Mouse (Mus musculus) liver, adult 2 months (tissue): ENCODE measurements around the gene Rpsa. TPM values are rescaled to one million over a fixed set of nuclear protein-coding genes. Genes with fewer than 3 reads are reported as not detected.

Experiments used
- DNase-seq: peaks from one replicate; pipeline ENCODE4 v3.0.0-alpha.2; 2011; ENCODE audit warnings: low read depth, low spot score; ENCODE audit errors: extremely low read depth
- H3K27ac ChIP-seq: fragments of 200-500 bp; replicated peaks from 2 replicates; pipeline ENCODE4 v1.5.1; 2012; ENCODE audit warnings: low read depth, mild to moderate bottlenecking, control low read depth, inconsistent platforms, low read length; ENCODE audit not compliant: insufficient read depth
- H3K27me3 ChIP-seq: fragments of 200-500 bp; 2 replicates; pipeline ENCODE4 v1.6.1; 2012; ENCODE audit warnings: mild to moderate bottlenecking, moderate library complexity, low read length, inconsistent platforms; ENCODE audit not compliant: control insufficient read depth, insufficient read depth
- H3K36me3 ChIP-seq: fragments of 200-500 bp; 2 replicates; pipeline ENCODE4 v1.6.1; 2012; ENCODE audit warnings: low read length, inconsistent platforms; ENCODE audit not compliant: control insufficient read depth, insufficient read depth
- H3K4me1 ChIP-seq: fragments of 200-500 bp; 2 replicates; pipeline ENCODE4 v1.6.1; 2011; ENCODE audit warnings: low read length; ENCODE audit not compliant: control insufficient read depth, insufficient read depth
- H3K4me3 ChIP-seq: fragments of 200-500 bp; 2 replicates; pipeline ENCODE4 v1.5.1; 2011; ENCODE audit warnings: low read depth, mild to moderate bottlenecking, control low read depth, low read length, moderate library complexity; ENCODE audit not compliant: insufficient read depth
- H3K79me2 ChIP-seq: fragments of 200-500 bp; 2 replicates; pipeline ENCODE4 v1.6.1; 2012; ENCODE audit warnings: inconsistent platforms, mild to moderate bottlenecking, low read length, moderate library complexity; ENCODE audit not compliant: control insufficient read depth, insufficient read depth
- H3K9ac ChIP-seq: fragments of 200-500 bp; 2 replicates; pipeline ENCODE4 v1.6.1; 2012; ENCODE audit warnings: low read depth, mild to moderate bottlenecking, control low read depth, inconsistent platforms, low read length
- CTCF ChIP-seq: fragments of 200-500 bp; IDR thresholded peaks from 2 replicates; pipeline ENCODE4 v1.5.1; 2011; ENCODE audit warnings: low read depth, low read length, control low read depth
- POLR2A ChIP-seq: fragments of 200-500 bp; IDR thresholded peaks from 2 replicates; pipeline ENCODE4 v1.6.1; 2011; ENCODE audit warnings: low read length, control low read depth; ENCODE audit not compliant: insufficient read depth; ENCODE audit errors: extremely low read depth
- WGBS: fragments of 180-500 bp; shearing (Covaris S2); methylation state at CpG from one replicate; pipeline ENCODE4 v1.1.7; 2018; 5-methylcytosine and 5-hydroxymethylcytosine counted together
- polyA plus RNA-seq: library from polyadenylated mRNA; depleted of rRNA; stranded (reverse); fragments of >200 nt; gene quantifications from 2 replicates; pipeline ENCODE4 v1.2.3, GENCODE M21; 2012
- total RNA-seq: library from RNA; depleted of rRNA; stranded (reverse); fragments of >200 nt; gene quantifications from 2 replicates; pipeline ENCODE4 v1.2.3, GENCODE M21; 2014

The Rpsa gene
- total and polyA plus RNA-seq, 2 experiments = 646 to 1,141 TPM

DNA sequence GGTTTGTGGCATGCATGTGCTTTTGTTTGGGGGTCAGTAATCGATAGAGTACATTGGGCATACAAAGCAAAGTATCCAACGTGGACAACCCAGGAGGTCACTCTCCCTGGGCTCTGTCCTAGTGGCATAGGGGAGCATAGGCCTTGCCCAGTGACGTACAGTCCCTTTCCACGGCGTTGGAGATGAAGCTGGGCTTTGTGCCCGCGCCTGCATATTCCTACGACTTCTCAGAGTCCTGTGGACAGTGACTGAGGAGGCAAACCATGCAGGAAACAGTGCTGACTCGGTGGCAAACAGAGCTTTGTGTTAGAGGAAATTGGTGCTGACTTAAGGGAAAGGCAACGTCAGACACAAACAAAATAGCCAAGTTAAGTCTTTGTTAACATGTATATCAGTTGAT, 1.8 kb downstream of the Rpsa start:
- peaks cover 4% of the 10 kb centered on the region for H3K79me2 ChIP-seq
- H3K4me3 ChIP-seq = no peak overlapping the region
- TF ChIP-seq POLR2A = no peak
- no peak for TF ChIP-seq CTCF
- DNase-seq = no peak
- no peaks in the 10 kb centered on the region for H3K27me3 ChIP-seq
- peaks cover 34% of the 10 kb centered on the region for H3K36me3 ChIP-seq
- 41% methylated on average over 10 of the region's 10 CpGs for WGBS
- no peak overlapping the region for H3K9ac ChIP-seq
- peaks cover 9% of the 10 kb centered on the region for H3K4me1 ChIP-seq
- no peak overlapping the region for H3K27ac ChIP-seq

DNA sequence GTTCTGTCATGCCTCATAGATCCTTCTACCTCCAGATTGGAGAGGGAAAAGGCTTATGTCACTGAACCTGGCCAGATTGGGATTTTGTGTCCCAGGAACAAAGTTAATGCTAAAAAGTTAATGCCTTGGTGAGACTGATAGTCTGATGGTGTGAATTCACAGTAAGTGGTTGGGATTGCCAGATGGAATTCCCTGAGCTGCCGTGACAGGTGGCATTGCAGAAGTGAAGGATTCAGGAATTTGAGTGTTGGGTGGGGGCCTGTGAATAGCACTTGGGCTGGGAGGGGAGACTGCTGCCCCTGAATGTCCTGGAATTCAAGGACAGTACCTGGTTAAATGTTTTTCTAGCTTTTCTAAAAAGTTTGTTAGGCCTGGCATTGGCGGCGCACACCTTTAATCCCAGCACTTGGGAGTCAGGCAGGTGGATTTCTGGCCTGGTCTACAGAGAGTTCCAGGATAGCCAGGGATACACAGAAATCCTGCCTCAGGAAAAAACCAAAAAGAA, 4.3 kb downstream of the Rpsa start:
- H3K4me3 ChIP-seq = no peak overlapping the region
- no peak overlapping the region for H3K9ac ChIP-seq
- H3K27ac ChIP-seq = no peak overlapping the region
- no peak for DNase-seq
- 93% methylated on average over 3 of the region's 3 CpGs for WGBS
- TF ChIP-seq POLR2A (no peak), CTCF (no peak)
- peaks cover 33% of the 10 kb centered on the region for H3K36me3 ChIP-seq
- H3K27me3 ChIP-seq = no peaks in the 10 kb centered on the region
- peaks cover 9% of the 10 kb centered on the region for H3K4me1 ChIP-seq
- peaks cover 4% of the 10 kb centered on the region for H3K79me2 ChIP-seq

DNA sequence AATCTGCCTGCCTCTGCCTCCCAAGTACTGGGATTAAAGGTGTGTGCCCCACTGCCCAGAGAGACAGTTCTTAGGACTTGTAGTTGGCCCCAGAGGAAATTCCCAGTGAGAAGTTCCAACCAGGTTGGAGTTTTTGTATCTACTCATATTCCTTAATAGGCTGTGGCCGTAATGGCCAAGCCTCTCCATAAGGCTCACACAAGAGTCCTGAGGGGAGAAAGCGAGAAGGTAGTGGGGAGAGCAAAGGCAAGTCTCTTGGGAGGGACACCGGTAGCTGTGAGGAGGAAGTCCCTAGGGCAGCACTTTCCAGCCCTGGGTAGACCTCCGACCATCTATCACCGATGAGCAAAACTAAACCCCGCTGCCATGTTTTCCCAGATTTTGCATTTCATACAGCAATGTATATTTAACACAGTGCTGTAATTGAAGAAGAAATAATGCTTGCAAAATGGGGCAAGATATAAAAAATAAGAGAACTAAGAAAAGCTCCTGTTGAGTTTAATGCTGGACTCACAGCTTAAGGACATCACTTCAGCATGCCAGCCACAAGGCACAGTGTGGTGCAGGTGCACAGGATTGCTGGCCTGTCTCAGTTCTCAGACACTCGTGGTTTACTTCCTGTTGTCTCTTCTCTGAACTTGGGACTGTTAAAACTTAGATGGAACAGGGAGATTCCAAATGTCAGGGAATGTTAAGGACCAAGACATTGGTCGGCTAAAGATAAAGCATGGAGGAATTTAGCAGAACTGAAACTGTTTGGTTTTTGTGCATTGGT, 5.7 kb downstream of the Rpsa start:
- Histone ChIP-seq H3K79me2 (no peaks in the 10 kb centered on the region), H3K9ac (no peak overlapping the region), H3K27ac (no peak overlapping the region), H3K27me3 (no peaks in the 10 kb centered on the region), H3K4me1 (peaks cover 9% of the 10 kb centered on the region), H3K4me3 (no peak overlapping the region), H3K36me3 (peaks cover 33% of the 10 kb centered on the region)
- WGBS = 57% methylated on average over 8 of the region's 8 CpGs
- no peak for DNase-seq
- no peak for TF ChIP-seq POLR2A
- no peak for TF ChIP-seq CTCF

DNA sequence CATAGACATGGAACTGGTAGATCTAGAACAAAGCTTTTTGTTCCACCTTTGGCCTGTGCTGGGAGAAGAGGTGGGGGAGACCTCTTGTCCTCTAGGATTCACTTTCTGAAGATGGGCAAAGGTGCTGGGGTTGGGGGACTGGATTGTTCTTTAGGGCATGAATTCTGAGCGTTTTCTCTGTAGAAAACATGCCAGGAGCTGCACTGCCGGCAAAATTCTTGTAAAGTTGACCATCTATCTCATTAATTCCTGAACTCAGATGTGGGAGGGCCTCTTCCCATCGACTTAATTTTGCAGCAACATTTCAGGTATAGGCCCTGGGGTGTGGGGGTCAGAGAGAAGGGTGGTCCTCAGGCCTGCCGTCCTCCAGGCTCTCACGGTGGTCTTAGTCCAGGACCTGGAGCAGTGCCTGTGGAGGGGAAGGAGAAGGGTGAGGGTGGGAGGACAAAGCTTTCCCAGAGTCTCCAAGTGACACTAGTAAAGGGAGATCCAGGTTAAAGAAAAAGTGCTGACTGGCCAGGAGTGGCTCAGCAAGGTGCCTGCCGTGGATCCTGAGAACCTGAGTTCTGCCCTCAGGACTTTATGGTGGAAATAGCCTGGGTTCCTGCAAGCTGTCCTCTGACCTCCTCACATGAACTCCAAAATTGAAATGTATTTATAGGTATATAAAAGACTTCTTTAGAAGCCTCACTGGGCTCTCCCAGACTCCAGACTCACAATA, 6.4 kb downstream of the Rpsa start:
- no peak for TF ChIP-seq CTCF
- no peak for TF ChIP-seq POLR2A
- no peak overlapping the region for H3K27ac ChIP-seq

DNA sequence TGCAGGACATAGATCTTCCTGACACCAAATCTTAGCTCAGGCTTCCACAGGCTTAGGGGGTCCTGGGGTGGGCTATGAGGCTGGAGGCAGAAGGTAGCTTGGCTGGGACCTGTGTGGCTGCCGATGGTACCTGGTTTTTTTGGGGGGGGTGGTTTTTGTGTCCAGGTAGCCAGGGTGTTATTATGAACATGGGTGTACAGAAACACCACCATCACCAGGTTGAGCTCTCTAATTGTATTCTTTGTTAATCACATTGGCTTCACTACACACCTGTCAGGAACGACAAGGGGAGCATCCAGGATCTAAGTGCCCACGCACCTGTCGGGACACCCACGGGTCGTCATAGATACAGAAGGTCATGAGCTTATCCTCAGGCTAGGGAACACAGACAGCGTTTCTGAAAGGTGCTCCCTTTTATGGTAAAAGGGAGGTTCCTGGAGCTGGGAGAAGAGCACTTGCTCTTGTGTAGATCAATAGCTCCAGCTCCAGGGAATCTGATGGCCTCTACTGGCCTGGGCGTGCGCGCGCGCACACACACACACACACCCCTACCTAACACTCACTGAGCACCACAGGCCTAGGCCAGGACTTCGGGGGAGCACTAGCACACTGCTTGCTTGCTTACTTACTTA, 7.2 kb downstream of the Rpsa start:
- Histone ChIP-seq H3K27me3 (no peaks in the 10 kb centered on the region), H3K9ac (no peak overlapping the region), H3K4me1 (0 out of 2 replicates have a peak, but pooled peaks cover 1% of the 10 kb centered on the region), H3K4me3 (no peak overlapping the region), H3K36me3 (peaks cover 23% of the 10 kb centered on the region), H3K27ac (no peak overlapping the region), H3K79me2 (no peaks in the 10 kb centered on the region)
- no peak for DNase-seq
- TF ChIP-seq CTCF (no peak), POLR2A (no peak)
- WGBS = 68% methylated on average over 13 of the region's 13 CpGs

More for the DNA sequence above, 6.4 kb downstream of the Rpsa start:
- 61% methylated on average over 6 of the region's 6 CpGs for WGBS
- Histone ChIP-seq H3K79me2 (no peaks in the 10 kb centered on the region), H3K4me1 (peaks cover 4% of the 10 kb centered on the region; the same call in 1 of the 2 replicates), H3K27me3 (no peaks in the 10 kb centered on the region), H3K36me3 (peaks cover 31% of the 10 kb centered on the region), H3K4me3 (no peak overlapping the region), H3K9ac (no peak overlapping the region)
- DNase-seq = no peak

DNA sequence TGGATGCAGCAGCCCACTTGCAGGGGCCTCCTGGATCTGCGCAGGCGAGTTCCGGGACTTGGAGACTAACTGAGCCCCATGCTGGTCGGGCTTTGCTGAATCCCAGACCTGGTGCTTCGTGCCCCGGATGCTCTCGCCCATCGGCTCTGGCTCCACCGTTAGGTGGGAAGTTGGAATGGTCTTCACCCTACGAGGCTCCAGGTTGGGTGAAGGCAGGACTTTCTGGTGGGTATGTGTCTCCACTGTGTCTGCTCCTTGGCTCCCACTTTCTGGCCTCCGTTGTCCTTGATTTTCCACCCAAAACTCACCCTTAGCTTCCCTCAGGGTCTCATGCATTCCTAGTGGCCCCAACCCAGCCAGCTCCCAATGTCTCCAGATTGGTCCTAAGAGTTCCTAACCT, 8.0 kb downstream of the Rpsa start:
- Histone ChIP-seq H3K36me3 (peaks cover 18% of the 10 kb centered on the region), H3K9ac (no peak overlapping the region), H3K4me3 (no peak overlapping the region), H3K4me1 (no peaks in the 10 kb centered on the region), H3K27ac (no peak overlapping the region), H3K79me2 (no peaks in the 10 kb centered on the region), H3K27me3 (no peaks in the 10 kb centered on the region)
- 95% methylated on average over 11 of the region's 11 CpGs for WGBS
- no peak for DNase-seq
- TF ChIP-seq CTCF = no peak
- no peak for TF ChIP-seq POLR2A
